Mouse (Mus musculus): ENCODE measurements at regions not wholly inside any gene's neighbourhood (a gene's known extent, or its start where the extent isn't known, plus 50 kb on each side); places are given as distances from the start of the nearest gene placed in this dataset.

GRCm38 (mm10) chr1:194244776-194245366, 373.1 kb upstream of the Plxna2 start:
- TF ChIP-seq CTCF (IDR thresholded peaks at IDR 0.05; ENCODE audit: low read depth, low read length) (no peak), POLR2A (IDR thresholded peaks at IDR 0.05; ENCODE audit: borderline replicate concordance, low read depth, low read length) (no peak)
